Mouse (Mus musculus) kidney, embryonic 14.5 days (tissue): ENCODE measurements at regions not wholly inside any gene's neighbourhood (a gene's known extent, or its start where the extent isn't known, plus 50 kb on each side); places are given as distances from the start of the nearest gene placed in this dataset.

Experiments
- ATAC-seq: fragments of 200-750 bp; cut with Nextera tagmentation; 2 replicates; pipeline ENCODE4 v1.8.0; 2017; ENCODE audit warnings: moderate number of reproducible peaks, mild to moderate bottlenecking, moderate TSS enrichment, moderate library complexity; ENCODE audit not compliant: low FRiP score, low TSS enrichment
- H3K27ac ChIP-seq: fragments of 300-500 bp; sonication (generic); 2 replicates; pipeline ENCODE4 v1.5.1; 2014; ENCODE audit warnings: low read depth, mild to moderate bottlenecking, low read length, moderate library complexity, mixed read lengths
- H3K27me3 ChIP-seq: fragments of 300-500 bp; sonication (generic); 2 replicates; pipeline ENCODE4 v1.6.1; 2014; ENCODE audit warnings: mild to moderate bottlenecking, low read length; ENCODE audit not compliant: control insufficient read depth, insufficient read depth
- H3K36me3 ChIP-seq: fragments of 300-500 bp; sonication (generic); 2 replicates; pipeline ENCODE4 v1.6.1; 2014; ENCODE audit warnings: low read length, mixed read lengths; ENCODE audit not compliant: control insufficient read depth, insufficient read depth
- H3K4me1 ChIP-seq: fragments of 300-500 bp; sonication (generic); 2 replicates; pipeline ENCODE4 v1.6.1; 2014; ENCODE audit warnings: low read length, mixed read lengths; ENCODE audit not compliant: control insufficient read depth, insufficient read depth
- H3K4me2 ChIP-seq: fragments of 300-500 bp; sonication (generic); replicated peaks from 2 replicates; pipeline ENCODE4 v1.6.1; 2014; ENCODE audit warnings: low read depth, mild to moderate bottlenecking, low read length
- H3K4me3 ChIP-seq: fragments of 300-500 bp; sonication (generic); 2 replicates; pipeline ENCODE4 v1.5.1; 2014; ENCODE audit warnings: mild to moderate bottlenecking, low read length
- H3K9ac ChIP-seq: fragments of 300-500 bp; sonication (generic); 2 replicates; pipeline ENCODE4 v1.6.1; 2014; ENCODE audit warnings: low read depth, mild to moderate bottlenecking, low read length, moderate library complexity
- H3K9me3 ChIP-seq: fragments of 300-500 bp; sonication (generic); 2 replicates; pipeline ENCODE4 v1.6.1; 2016; ENCODE audit warnings: low read length; ENCODE audit not compliant: control insufficient read depth
- WGBS: fragments of 180-500 bp; shearing (Covaris S2); extraction: QIAGEN DNeasy Blood & Tissue Kit; methylation state at CpG from one replicate; pipeline ENCODE4 v1.1.7; 2014; 5-methylcytosine and 5-hydroxymethylcytosine counted together

- Histone ChIP-seq H3K27ac (no peak overlapping the region), H3K4me2 (no peak overlapping the region), H3K9me3 (no peaks in the 10 kb centered on the region), H3K4me1 (no peaks in the 10 kb centered on the region), H3K27me3 (no peaks in the 10 kb centered on the region), H3K36me3 (no peaks in the 10 kb centered on the region), H3K9ac (no peak overlapping the region), H3K4me3 (no peak overlapping the region)
- WGBS: 76% methylated on average over 4 of the region's 4 CpGs
- ATAC-seq: no peak
Measured at GRCm38 (mm10) chr11:111904086-111904485, 838.1 kb downstream of the Kcnj2 start.

- 85% methylated on average over 8 of the region's 8 CpGs for WGBS
- ATAC-seq: no peak
- H3K27ac ChIP-seq: no peak overlapping the region
- no peaks in the 10 kb centered on the region for H3K36me3 ChIP-seq
- no peaks in the 10 kb centered on the region for H3K4me1 ChIP-seq
- H3K27me3 ChIP-seq: no peaks in the 10 kb centered on the region
- H3K4me3 ChIP-seq: no peak overlapping the region
- H3K4me2 ChIP-seq: no peak overlapping the region
- no peak overlapping the region for H3K9ac ChIP-seq
- no peaks in the 10 kb centered on the region for H3K9me3 ChIP-seq
Measured at GRCm38 (mm10) chr11:111913891-111914290, 847.9 kb downstream of the Kcnj2 start.

GRCm38 (mm10) chr11:111926336-111926735 lies 855.7 kb upstream of the Sox9 start:
- H3K9me3 ChIP-seq: no peaks in the 10 kb centered on the region
- no peak overlapping the region for H3K9ac ChIP-seq
- no peak overlapping the region for H3K4me3 ChIP-seq
- H3K27me3 ChIP-seq: no peaks in the 10 kb centered on the region
- no peak overlapping the region for H3K27ac ChIP-seq
- H3K4me1 ChIP-seq: no peaks in the 10 kb centered on the region
- WGBS: 100% methylated on average over 1 of the region's 1 CpGs
- no peak for ATAC-seq
- H3K36me3 ChIP-seq: no peaks in the 10 kb centered on the region
- H3K4me2 ChIP-seq: no peak overlapping the region

GRCm38 (mm10) chr11:111929366-111929765 lies 852.7 kb upstream of the Sox9 start:
- WGBS: 62% methylated on average over 10 of the region's 10 CpGs
- Histone ChIP-seq H3K27ac (no peak overlapping the region), H3K9ac (no peak overlapping the region), H3K4me1 (no peaks in the 10 kb centered on the region), H3K36me3 (no peaks in the 10 kb centered on the region), H3K4me2 (no peak overlapping the region), H3K4me3 (no peak overlapping the region), H3K9me3 (no peaks in the 10 kb centered on the region), H3K27me3 (no peaks in the 10 kb centered on the region)
- ATAC-seq: no peak

- H3K36me3 ChIP-seq: no peaks in the 10 kb centered on the region
- WGBS: 89% methylated on average over 1 of the region's 1 CpGs
- H3K9me3 ChIP-seq: no peaks in the 10 kb centered on the region
- no peak overlapping the region for H3K4me2 ChIP-seq
- no peak overlapping the region for H3K4me3 ChIP-seq
- H3K27ac ChIP-seq: no peak overlapping the region
- no peaks in the 10 kb centered on the region for H3K4me1 ChIP-seq
- H3K9ac ChIP-seq: no peak overlapping the region
- H3K27me3 ChIP-seq: no peaks in the 10 kb centered on the region
- ATAC-seq: no peak
Measured at GRCm38 (mm10) chr11:111932052-111932451, 850.0 kb upstream of the Sox9 start.

GRCm38 (mm10) chr11:111944282-111944681 lies 837.7 kb upstream of the Sox9 start:
- no peak for ATAC-seq
- Histone ChIP-seq H3K9me3 (no peaks in the 10 kb centered on the region), H3K4me3 (no peak overlapping the region), H3K27me3 (no peaks in the 10 kb centered on the region), H3K36me3 (no peaks in the 10 kb centered on the region), H3K4me2 (no peak overlapping the region), H3K27ac (no peak overlapping the region), H3K4me1 (no peaks in the 10 kb centered on the region), H3K9ac (no peak overlapping the region)
- 35% methylated on average over 8 of the region's 8 CpGs for WGBS

- no peak for ATAC-seq
- Histone ChIP-seq H3K27me3 (no peaks in the 10 kb centered on the region), H3K9ac (no peak overlapping the region), H3K4me3 (no peak overlapping the region), H3K9me3 (no peaks in the 10 kb centered on the region), H3K27ac (no peak overlapping the region), H3K4me2 (no peak overlapping the region), H3K4me1 (no peaks in the 10 kb centered on the region), H3K36me3 (no peaks in the 10 kb centered on the region)
Measured at GRCm38 (mm10) chr11:111945806-111946205, 836.2 kb upstream of the Sox9 start.

- no peaks in the 10 kb centered on the region for H3K4me1 ChIP-seq
- no peak for ATAC-seq
- WGBS: 84% methylated on average over 6 of the region's 6 CpGs
- H3K36me3 ChIP-seq: no peaks in the 10 kb centered on the region
- no peak overlapping the region for H3K4me2 ChIP-seq
- no peaks in the 10 kb centered on the region for H3K9me3 ChIP-seq
- no peaks in the 10 kb centered on the region for H3K27me3 ChIP-seq
- H3K4me3 ChIP-seq: no peak overlapping the region
- no peak overlapping the region for H3K27ac ChIP-seq
- no peak overlapping the region for H3K9ac ChIP-seq
Measured at GRCm38 (mm10) chr11:111947671-111948070, 834.4 kb upstream of the Sox9 start.

GRCm38 (mm10) chr11:111953421-111953820 lies 828.6 kb upstream of the Sox9 start:
- no peaks in the 10 kb centered on the region for H3K9me3 ChIP-seq
- no peaks in the 10 kb centered on the region for H3K4me1 ChIP-seq
- no peak for ATAC-seq
- H3K4me2 ChIP-seq: no peak overlapping the region
- H3K27me3 ChIP-seq: no peaks in the 10 kb centered on the region
- WGBS: 78% methylated on average over 5 of the region's 5 CpGs
- H3K4me3 ChIP-seq: no peak overlapping the region
- no peak overlapping the region for H3K9ac ChIP-seq
- H3K36me3 ChIP-seq: no peaks in the 10 kb centered on the region
- no peak overlapping the region for H3K27ac ChIP-seq
